Mouse (Mus musculus) monocyte, adult 5-6 weeks (primary cell): ENCODE data around the gene Rwdd3. TPM values are rescaled to one million over a fixed set of nuclear protein-coding genes. Genes with fewer than 3 reads are reported as not detected.

ENCODE experiments used
- total RNA-seq: library from RNA; stranded (forward); fragments of 200-1000, 200-491, 200-594 nt; gene quantifications from 3 replicates; pipeline ENCODE4 v1.2.3, GENCODE M21; 2017

Gene Rwdd3
- total RNA-seq, 1 experiment from 2014 or later = 3.9 TPM

Other genes with a start within 250 kb of the Rwdd3 start
- 0.11 to 1.0 TPM in 2 of 3 replicates, not detected in the other for gene Tmem56, start 111.4 kb upstream of the Rwdd3 start, total RNA-seq
- 4.5 to 9.3 TPM (median 6.5 TPM) in 3 replicates for gene Alg14, start 120.1 kb upstream of the Rwdd3 start, total RNA-seq